Mouse (Mus musculus): ENCODE measurements at regions not wholly inside any gene's neighbourhood (a gene's known extent, or its start where the extent isn't known, plus 50 kb on each side); places are given as distances from the start of the nearest gene placed in this dataset.

DNA sequence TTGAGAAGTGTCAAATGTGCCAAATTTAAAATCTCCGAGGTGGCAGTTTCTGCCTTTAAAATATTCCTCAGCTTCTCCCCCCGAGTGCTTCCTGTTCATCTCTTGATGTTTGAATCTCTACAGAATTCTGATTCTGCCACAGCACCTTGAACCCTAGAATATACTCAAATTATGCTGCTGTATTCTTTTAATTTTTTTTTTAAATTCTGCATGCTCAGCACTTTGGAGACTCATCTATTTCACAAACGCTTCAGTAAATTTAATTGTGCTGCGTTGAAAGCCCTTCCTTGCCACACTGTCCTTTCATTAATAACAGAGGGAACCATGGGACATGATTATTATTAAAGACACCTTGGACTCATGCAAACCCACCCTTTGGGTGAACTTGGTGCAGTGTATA is 408.8 kb upstream of the Ubash3b start:
- TF ChIP-seq CTCF (conservative IDR thresholded peaks at IDR 0.05; ENCODE audit: insufficient read depth, insufficient read length, low read depth, low read length) (no peak), POLR2A (IDR thresholded peaks at IDR 0.05; ENCODE audit: low read depth, low read length) (no peak)
